Mouse (Mus musculus): ENCODE data around the gene Lipt1.

The Lipt1 gene

DNA sequence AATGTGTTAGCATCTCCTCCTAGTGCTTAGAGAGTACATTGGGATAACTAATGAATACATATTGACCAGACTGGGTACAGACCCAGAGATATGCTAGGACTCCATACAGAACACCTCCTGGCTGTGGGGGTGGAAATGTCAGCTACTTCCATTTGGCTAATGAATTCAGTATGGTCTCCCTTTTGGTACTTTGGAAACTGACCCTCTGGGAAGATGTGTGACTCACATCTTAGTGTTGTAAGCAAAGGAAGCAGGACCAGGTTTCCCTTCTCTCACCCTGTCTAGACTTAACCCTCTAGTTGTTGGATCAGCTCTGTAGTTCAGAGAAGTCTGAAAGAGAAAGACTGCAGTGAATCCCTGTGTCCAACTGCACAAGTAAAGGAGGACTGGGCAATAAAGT, 23.1 kb downstream of the Lipt1 start:
- no peak for DNase-seq (ENCODE audit: low read depth, low spot score)

DNA sequence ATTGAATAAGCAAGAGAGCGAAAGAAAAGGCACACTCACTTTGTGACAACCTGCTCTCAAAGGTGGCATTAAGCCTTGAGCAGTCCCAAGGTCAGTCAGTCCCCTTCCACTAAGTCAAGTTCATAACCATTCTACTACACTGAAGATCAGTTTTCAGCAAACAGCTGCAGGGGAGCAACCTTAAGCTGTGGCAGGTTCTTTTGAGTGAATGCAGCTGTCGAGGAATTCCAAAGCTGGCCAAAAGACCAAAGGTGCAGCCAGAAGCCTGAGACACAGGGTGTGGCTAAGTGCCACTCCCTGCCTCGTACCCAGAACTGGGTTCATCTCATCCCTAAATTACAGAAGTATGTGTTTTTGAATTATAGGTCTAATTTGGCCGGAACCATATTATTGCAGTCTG, 28.3 kb downstream of the Lipt1 start:
- no peak for DNase-seq (ENCODE audit: low read depth, low spot score)

DNA sequence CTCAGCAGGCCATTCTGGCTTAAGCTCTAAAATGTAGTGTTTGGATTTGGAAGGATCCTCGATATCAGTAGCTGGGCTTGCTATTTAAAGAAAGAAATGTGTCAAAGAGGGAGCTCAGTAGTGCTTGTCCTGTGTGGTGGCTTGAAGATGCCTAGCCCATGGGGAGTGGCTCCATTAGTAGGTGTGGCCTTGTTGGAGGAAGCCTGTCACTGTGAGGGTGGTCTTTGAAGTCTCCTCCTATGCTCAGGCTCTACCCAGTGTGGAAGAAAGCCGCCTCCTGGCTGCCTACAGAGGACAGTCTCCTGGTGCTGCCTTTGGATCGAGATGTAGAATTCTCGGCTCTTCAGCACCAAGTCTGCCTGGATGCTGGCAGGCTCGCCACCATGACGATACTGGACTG, 28.8 kb downstream of the Lipt1 start:
- no peak for DNase-seq (ENCODE audit: low read depth, low spot score)

DNA sequence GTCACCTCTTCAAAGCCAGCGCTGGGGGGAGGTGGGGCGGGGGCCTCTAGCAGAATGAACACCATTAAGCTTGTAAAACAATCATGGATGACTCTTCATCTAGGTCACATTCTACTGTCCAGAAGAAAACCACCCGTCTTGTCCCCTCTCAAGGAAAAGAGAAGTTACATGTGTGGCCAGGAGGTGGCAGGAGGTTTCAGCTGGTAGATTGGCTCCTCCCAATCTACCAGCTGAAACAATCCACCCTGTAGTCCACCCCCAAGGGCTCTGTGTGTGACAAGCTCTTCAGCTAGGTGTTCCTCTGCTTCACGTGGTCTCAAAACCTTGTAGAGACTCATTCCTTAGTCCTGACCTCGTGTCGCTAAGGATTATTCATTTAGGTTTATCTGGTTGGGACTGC, 31.6 kb downstream of the Lipt1 start:
- peak; percentile 37 for DNase-seq (ENCODE audit: low read depth, low spot score)

DNA sequence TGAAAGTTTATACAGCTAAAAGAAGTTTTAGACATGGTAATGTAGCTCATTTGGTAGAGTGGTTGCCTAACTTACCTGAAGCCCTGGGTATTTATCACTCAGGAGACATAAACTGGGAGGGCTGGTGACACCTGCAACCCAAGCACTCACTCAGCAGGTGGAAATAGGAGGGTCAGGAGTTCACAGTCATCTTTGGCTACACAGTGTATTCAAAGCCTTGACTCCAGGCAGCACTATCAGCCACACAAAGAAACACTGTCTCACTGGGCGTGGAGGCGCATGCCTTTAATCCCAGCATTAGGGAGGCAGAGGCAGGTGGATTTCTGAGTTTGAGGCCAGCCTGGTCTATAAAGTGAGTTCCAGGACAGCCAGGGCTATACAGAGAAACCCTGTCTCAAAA, 41.2 kb downstream of the Lipt1 start:
- DNase-seq (ENCODE audit: low read depth, low spot score) = no peak

DNA sequence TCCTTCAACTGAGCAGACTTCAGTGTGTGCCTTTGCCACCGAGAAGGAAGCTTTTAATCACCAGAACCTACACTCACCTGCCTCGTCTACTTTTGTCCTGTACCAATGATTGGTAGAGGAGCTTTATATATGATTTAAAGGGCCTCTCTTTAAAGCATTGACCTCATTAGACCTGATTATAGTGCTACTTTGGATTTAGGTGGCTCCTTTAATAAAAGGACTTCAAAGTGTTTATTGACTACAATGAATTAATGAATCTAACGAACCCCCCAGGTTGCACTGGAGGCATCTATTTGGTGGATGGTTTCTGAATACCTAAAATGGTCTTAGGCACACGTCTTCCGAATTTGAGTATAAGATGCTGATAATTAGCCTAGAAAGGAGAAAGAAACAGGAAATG, 44.9 kb downstream of the Lipt1 start, which contains the start of gene Lyg2:
Gene Lyg2 (minus strand): TSS at position 101 of the 400 bp plus-strand sequence.
- DNase-seq (ENCODE audit: low read depth, low spot score) = no peak

DNA sequence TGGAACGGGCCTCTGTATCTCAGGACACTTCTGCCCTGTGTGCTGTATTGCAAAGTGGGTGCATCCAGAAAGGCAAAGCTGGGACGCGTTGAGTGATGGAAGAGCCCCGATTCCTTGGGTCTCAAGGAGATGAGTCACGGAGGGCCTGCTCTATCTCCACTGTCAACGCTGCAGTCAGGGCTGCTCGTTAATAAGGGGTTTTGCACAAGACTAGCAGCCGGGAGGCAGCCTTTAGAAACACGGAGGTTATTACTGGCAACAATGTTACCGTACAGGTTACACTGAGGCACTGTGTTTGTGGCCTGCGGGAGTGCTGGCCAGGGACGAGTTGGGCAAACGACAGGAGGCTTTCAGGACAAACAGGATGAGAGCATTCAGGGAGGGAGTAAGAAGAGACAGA, 46.1 kb downstream of the Lipt1 start:
- DNase-seq (ENCODE audit: low read depth, low spot score) = no peak

DNA sequence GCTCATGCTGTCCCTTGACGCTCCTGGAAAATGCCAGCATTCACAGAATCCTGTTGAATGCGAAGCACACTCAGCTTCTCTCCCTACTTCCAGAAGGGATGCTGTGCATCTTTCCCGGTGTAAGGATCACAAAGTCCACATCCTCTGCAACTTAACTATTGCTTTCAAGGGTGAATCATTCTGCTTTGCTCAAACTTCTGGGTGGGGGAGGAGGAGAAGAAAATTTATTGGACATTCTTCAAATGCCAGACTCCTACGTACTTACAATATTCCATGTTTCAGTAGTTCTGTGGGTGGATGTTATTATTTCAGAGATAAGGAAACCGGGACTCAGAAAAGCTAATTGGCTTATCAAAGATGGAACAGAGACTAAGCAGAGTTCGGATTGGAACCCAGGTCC, 46.6 kb downstream of the Lipt1 start:
- DNase-seq (ENCODE audit: low read depth, low spot score) = no peak

DNA sequence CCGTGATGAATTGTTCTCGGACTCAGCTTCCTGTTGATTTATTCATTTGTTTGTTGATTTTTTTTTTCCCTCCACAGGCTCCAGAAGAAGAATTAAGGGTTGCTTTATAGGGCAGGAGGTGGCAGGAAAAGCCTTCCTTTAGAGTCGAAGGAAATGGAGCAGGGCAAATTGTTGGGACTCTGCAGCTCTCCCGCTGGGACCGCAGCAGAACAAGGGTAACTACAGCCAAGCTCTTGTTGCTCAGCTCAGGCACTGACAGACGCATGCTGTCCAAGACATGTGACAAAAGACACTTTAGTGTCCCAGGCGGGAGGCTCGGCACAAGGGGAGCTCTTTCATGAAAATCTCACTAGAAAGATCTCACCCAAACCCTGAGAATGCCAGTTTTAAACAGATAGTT, 51.0 kb downstream of the Lipt1 start:
- DNase-seq (ENCODE audit: low read depth, low spot score) = no peak
